Mouse (Mus musculus) hindbrain, embryonic 13.5 days (tissue): ENCODE measurements around the gene Fbxl2. TPM values are rescaled to one million over a fixed set of nuclear protein-coding genes. Genes with fewer than 3 reads are reported as not detected.

ENCODE experiments used
- ATAC-seq: fragments of 200-750 bp; cut with Nextera tagmentation; 2 replicates; pipeline ENCODE4 v1.8.0; 2017; ENCODE audit warnings: moderate TSS enrichment; ENCODE audit not compliant: low FRiP score
- H3K27ac ChIP-seq: fragments of 300-500 bp; sonication (generic); 2 replicates; pipeline ENCODE4 v1.5.1; 2015; ENCODE audit warnings: inconsistent platforms, mild to moderate bottlenecking, moderate library complexity
- H3K27me3 ChIP-seq: fragments of 300-500 bp; sonication (generic); 2 replicates; pipeline ENCODE4 v1.6.1; 2015; ENCODE audit warnings: mild to moderate bottlenecking, inconsistent platforms
- H3K36me3 ChIP-seq: fragments of 300-500 bp; sonication (generic); 2 replicates; pipeline ENCODE4 v1.6.1; 2015; ENCODE audit warnings: mild to moderate bottlenecking, inconsistent platforms
- H3K4me1 ChIP-seq: fragments of 300-500 bp; sonication (generic); replicated peaks from 2 replicates; pipeline ENCODE4 v1.6.1; 2015; ENCODE audit warnings: inconsistent platforms
- H3K4me2 ChIP-seq: fragments of 300-500 bp; sonication (generic); 2 replicates; pipeline ENCODE4 v1.6.1; 2015; ENCODE audit warnings: inconsistent platforms, mild to moderate bottlenecking, moderate library complexity
- H3K4me3 ChIP-seq: fragments of 300-500 bp; sonication (generic); 2 replicates; pipeline ENCODE4 v1.5.1; 2015; ENCODE audit warnings: mild to moderate bottlenecking, inconsistent platforms
- H3K9ac ChIP-seq: fragments of 300-500 bp; sonication (generic); 2 replicates; pipeline ENCODE4 v1.6.1; 2015; ENCODE audit warnings: mild to moderate bottlenecking, inconsistent platforms
- H3K9me3 ChIP-seq: fragments of 300-500 bp; sonication (generic); 2 replicates; pipeline ENCODE4 v1.6.1; 2016; ENCODE audit warnings: inconsistent platforms
- WGBS: fragments of 180-500 bp; shearing (Covaris S2); methylation state at CpG from one replicate; pipeline ENCODE4 v1.1.7; 2015; 5-methylcytosine and 5-hydroxymethylcytosine counted together
- polyA plus RNA-seq: library from polyadenylated mRNA; unstranded; fragments of >200 nt; fragmentation: Nextera tagmentation; extraction: Ambion mirVana; gene quantifications from 2 replicates; pipeline ENCODE4 v1.2.1, GENCODE M21; 2015

The Fbxl2 gene
- polyA plus RNA-seq, 1 experiment from 2014 or later: 22.2 TPM

- ATAC-seq: no peak
- H3K9ac ChIP-seq: no peak overlapping the region
- H3K9me3 ChIP-seq: no peaks in the 10 kb centered on the region
- H3K4me3 ChIP-seq: no peak overlapping the region
- no peaks in the 10 kb centered on the region for H3K27me3 ChIP-seq
- no peak overlapping the region for H3K27ac ChIP-seq
- H3K4me2 ChIP-seq: no peak overlapping the region
- H3K36me3 ChIP-seq: peaks cover 92% of the 10 kb centered on the region
- WGBS: 94% methylated on average over 4 of the region's 4 CpGs
- H3K4me1 ChIP-seq: no peaks in the 10 kb centered on the region
These were observed 79.2 kb downstream of the Fbxl2 start for GRCm38 (mm10) chr9:113966838-113967237.

DNA sequence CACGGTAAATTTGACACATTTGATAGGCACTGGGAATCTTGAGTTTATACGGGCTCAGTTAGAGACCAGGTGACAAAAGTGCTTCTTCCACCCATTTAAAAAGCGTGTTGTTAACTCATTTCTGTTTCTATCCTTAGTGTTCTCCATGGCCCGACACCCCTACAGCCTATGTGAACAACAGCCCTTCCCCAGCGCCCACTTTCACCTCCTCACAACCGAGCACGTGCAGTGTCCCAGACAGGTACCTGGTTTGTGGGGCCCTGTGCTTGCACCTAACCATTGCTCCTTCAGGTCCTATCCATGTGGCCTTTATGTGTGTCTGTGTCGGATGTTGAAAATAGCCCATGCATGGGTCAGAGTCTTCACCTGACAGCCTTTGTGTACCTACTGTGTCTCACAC, 81.6 kb downstream of the Fbxl2 start:
- no peaks in the 10 kb centered on the region for H3K27me3 ChIP-seq
- H3K9me3 ChIP-seq: no peaks in the 10 kb centered on the region
- no peak overlapping the region for H3K4me2 ChIP-seq
- no peak overlapping the region for H3K9ac ChIP-seq
- H3K36me3 ChIP-seq: peaks cover 87% of the 10 kb centered on the region
- no peak overlapping the region for H3K27ac ChIP-seq
- no peak for ATAC-seq
- WGBS: 97% methylated on average over 8 of the region's 8 CpGs
- no peak overlapping the region for H3K4me3 ChIP-seq
- H3K4me1 ChIP-seq: no peaks in the 10 kb centered on the region

GRCm38 (mm10) chr9:113963718-113964117, 82.3 kb downstream of the Fbxl2 start:
- no peak overlapping the region for H3K4me2 ChIP-seq
- no peaks in the 10 kb centered on the region for H3K9me3 ChIP-seq
- H3K27me3 ChIP-seq: no peaks in the 10 kb centered on the region
- ATAC-seq: no peak
- peaks cover 87% of the 10 kb centered on the region for H3K36me3 ChIP-seq
- H3K4me3 ChIP-seq: no peak overlapping the region
- H3K27ac ChIP-seq: no peak overlapping the region
- no peak overlapping the region for H3K9ac ChIP-seq
- no peaks in the 10 kb centered on the region for H3K4me1 ChIP-seq

GRCm38 (mm10) chr9:113957777-113958176, 88.2 kb downstream of the Fbxl2 start:
- no peaks in the 10 kb centered on the region for H3K9me3 ChIP-seq
- ATAC-seq: no peak
- H3K4me1 ChIP-seq: no peaks in the 10 kb centered on the region
- no peak overlapping the region for H3K9ac ChIP-seq
- no peak overlapping the region for H3K4me3 ChIP-seq
- 94% methylated on average over 4 of the region's 4 CpGs for WGBS
- no peak overlapping the region for H3K4me2 ChIP-seq
- no peaks in the 10 kb centered on the region for H3K27me3 ChIP-seq
- H3K36me3 ChIP-seq: peaks cover 60% of the 10 kb centered on the region
- H3K27ac ChIP-seq: no peak overlapping the region

DNA sequence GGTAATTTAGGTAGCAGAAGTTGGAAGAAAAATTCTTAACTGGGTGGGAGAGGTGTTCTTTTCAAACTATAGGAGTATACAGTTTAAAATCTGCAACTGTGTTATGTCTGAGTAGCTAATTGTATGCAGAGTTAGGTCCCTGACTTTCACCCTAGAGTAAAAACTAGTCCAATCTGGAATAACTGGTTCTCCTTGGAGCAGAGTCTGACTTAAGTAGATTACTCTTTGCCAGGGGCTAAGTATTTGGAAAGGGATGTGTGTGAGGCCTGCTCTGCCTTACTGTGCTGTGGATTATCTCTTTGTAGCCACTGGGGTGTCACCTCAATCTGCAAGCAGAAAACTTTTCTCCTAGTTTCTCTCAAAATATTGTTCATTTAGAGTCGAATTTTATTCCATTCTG, 98.8 kb downstream of the Fbxl2 start:
- no peak for ATAC-seq
- Histone ChIP-seq H3K4me3 (no peak overlapping the region), H3K27ac (no peak overlapping the region), H3K4me2 (no peak overlapping the region), H3K4me1 (no peaks in the 10 kb centered on the region), H3K9me3 (no peaks in the 10 kb centered on the region), H3K27me3 (no peaks in the 10 kb centered on the region), H3K9ac (no peak overlapping the region), H3K36me3 (peaks cover 36% of the 10 kb centered on the region)
- WGBS: 96% methylated on average over 1 of the region's 1 CpGs

GRCm38 (mm10) chr9:113943372-113943771, 102.6 kb downstream of the Fbxl2 start:
- no peak overlapping the region for H3K27ac ChIP-seq
- 96% methylated on average over 1 of the region's 1 CpGs for WGBS
- ATAC-seq: no peak
- peaks cover 7% of the 10 kb centered on the region for H3K4me1 ChIP-seq
- no peak overlapping the region for H3K9ac ChIP-seq
- peaks cover 28% of the 10 kb centered on the region for H3K36me3 ChIP-seq
- H3K4me3 ChIP-seq: no peak overlapping the region
- H3K27me3 ChIP-seq: no peaks in the 10 kb centered on the region
- no peak overlapping the region for H3K4me2 ChIP-seq
- no peaks in the 10 kb centered on the region for H3K9me3 ChIP-seq

DNA sequence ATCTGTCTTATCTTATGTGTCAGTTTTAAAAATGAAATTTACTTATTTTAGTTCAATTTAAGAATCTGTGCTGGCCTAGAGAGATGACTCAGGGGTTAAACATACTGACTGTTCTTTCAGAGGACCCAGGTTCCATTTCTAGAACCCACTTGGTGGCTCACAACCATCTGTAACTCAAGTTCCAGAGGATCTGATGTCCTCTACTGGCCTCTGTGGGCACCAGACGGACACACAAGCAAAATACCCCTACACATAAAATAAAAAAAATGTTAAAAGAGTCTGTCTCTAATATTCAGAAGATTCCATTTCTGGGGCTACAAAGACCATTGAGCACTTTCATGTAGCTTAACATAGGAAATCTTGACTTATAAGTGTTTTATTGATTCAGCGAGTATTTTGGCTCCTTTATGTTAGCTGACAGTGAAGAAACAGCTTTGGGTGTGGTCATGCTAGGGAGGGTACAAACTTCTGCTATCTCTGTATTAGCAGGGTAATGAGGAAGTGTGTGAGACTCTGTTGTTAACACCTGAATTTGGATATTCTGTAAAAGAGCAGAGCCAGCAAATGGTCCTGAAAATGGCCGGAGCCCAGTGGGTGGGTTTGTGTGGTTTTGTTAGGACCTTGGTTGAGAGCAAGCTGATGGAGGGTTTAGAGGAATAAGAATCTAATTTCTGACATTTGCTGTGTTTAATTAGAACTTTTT, 104.7 kb downstream of the Fbxl2 start:
- Histone ChIP-seq H3K4me1 (peaks cover 7% of the 10 kb centered on the region), H3K36me3 (peaks cover 15% of the 10 kb centered on the region), H3K4me2 (no peak overlapping the region), H3K27me3 (no peaks in the 10 kb centered on the region), H3K9me3 (no peaks in the 10 kb centered on the region), H3K4me3 (no peak overlapping the region), H3K27ac (no peak overlapping the region), H3K9ac (no peak overlapping the region)
- no peak for ATAC-seq
- 93% methylated on average over 3 of the region's 3 CpGs for WGBS

- H3K4me2 ChIP-seq: no peak overlapping the region
- H3K27ac ChIP-seq: no peak overlapping the region
- H3K4me1 ChIP-seq: peaks cover 17% of the 10 kb centered on the region
- H3K9me3 ChIP-seq: no peaks in the 10 kb centered on the region
- WGBS: 85% methylated on average over 9 of the region's 9 CpGs
- no peak for ATAC-seq
- no peaks in the 10 kb centered on the region for H3K27me3 ChIP-seq
- no peak overlapping the region for H3K4me3 ChIP-seq
- no peaks in the 10 kb centered on the region for H3K36me3 ChIP-seq
- H3K9ac ChIP-seq: no peak overlapping the region
These were observed 106.7 kb downstream of the Fbxl2 start for GRCm38 (mm10) chr9:113939063-113939850.

- H3K36me3 ChIP-seq: no peaks in the 10 kb centered on the region
- H3K4me2 ChIP-seq: no peak overlapping the region
- no peak overlapping the region for H3K4me3 ChIP-seq
- peaks cover 37% of the 10 kb centered on the region for H3K4me1 ChIP-seq
- ATAC-seq: no peak
- H3K9ac ChIP-seq: no peak overlapping the region
- WGBS: 79% methylated on average over 5 of the region's 5 CpGs
- no peak overlapping the region for H3K27ac ChIP-seq
- no peaks in the 10 kb centered on the region for H3K9me3 ChIP-seq
- H3K27me3 ChIP-seq: no peaks in the 10 kb centered on the region
These were observed 110.4 kb downstream of the Fbxl2 start for GRCm38 (mm10) chr9:113935638-113936037.

GRCm38 (mm10) chr9:113932501-113932900, 113.5 kb downstream of the Fbxl2 start:
- no peak for ATAC-seq
- H3K9me3 ChIP-seq: no peaks in the 10 kb centered on the region

DNA sequence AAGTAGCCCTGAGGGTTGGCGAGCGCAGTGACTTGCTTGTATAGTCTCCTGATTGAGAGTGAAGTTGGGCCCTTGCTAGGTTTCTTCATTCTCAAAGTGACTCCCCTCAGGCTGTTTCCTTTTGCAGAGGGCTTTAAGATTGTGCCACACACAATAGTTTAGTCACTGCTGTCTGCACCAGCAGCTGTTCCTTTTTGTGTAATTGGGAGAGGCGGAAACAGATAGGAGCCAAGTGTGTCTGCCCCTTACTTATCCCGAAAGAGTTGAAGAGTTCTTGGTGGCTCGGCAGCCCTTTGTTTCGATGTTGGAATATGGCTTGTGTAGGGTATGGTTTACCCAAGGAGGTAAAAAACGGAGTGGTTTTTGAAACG, 113.9 kb downstream of the Fbxl2 start:
- Histone ChIP-seq H3K4me2 (peak overlapping the region; percentile 81), H3K4me1 (peaks cover 30% of the 10 kb centered on the region), H3K9ac (peak overlapping the region; percentile 96), H3K9me3 (no peaks in the 10 kb centered on the region), H3K27me3 (no peaks in the 10 kb centered on the region), H3K36me3 (no peaks in the 10 kb centered on the region), H3K4me3 (peak overlapping the region; percentile 99), H3K27ac (peak overlapping the region; percentile 93)
- 2% methylated on average over 8 of the region's 8 CpGs for WGBS
- no peak for ATAC-seq

More at GRCm38 (mm10) chr9:113932501-113932900, 113.5 kb downstream of the Fbxl2 start:
- Histone ChIP-seq H3K27ac (peak overlapping the region; percentile 93; the same call in 1 of the 2 replicates), H3K4me2 (peak overlapping the region; percentile 81), H3K4me3 (peak overlapping the region; percentile 99), H3K9ac (peak overlapping the region; percentile 96), H3K4me1 (peaks cover 30% of the 10 kb centered on the region), H3K36me3 (no peaks in the 10 kb centered on the region), H3K27me3 (no peaks in the 10 kb centered on the region)
- WGBS: 31% methylated on average over 11 of the region's 11 CpGs

GRCm38 (mm10) chr9:113931375-113932099, 114.5 kb downstream of the Fbxl2 start:
- Histone ChIP-seq H3K9ac (peak overlapping the region; percentile 96), H3K9me3 (no peaks in the 10 kb centered on the region), H3K4me2 (peak overlapping the region; percentile 81), H3K4me3 (peak overlapping the region; percentile 99), H3K4me1 (peaks cover 30% of the 10 kb centered on the region), H3K27me3 (no peaks in the 10 kb centered on the region), H3K36me3 (no peaks in the 10 kb centered on the region), H3K27ac (peak overlapping the region; percentile 93)
- under 1% methylated on average over 74 of the region's 91 CpGs for WGBS
- ATAC-seq: peak; percentile 11; the same call in 1 of the 2 replicates
